Mouse (Mus musculus) erythroblast, embryonic 14.5 days (primary cell): ENCODE data around the gene Ivd.

Source experiments
- GATA1 ChIP-seq: IDR thresholded peaks from 2 replicates; pipeline ENCODE4 v1.6.1; 2012; ENCODE audit warnings: low read length, inconsistent platforms, mixed read lengths
- TAL1 ChIP-seq: IDR thresholded peaks from 3 replicates; pipeline ENCODE4 v1.6.1; 2012; ENCODE audit warnings: low read length, inconsistent platforms, mixed read lengths

- TF ChIP-seq TAL1: no peak
- TF ChIP-seq GATA1: no peak
Measured at GRCm38 (mm10) chr2:118896914-118897291, 35.1 kb downstream of the Ivd start.
